Comparison of ENCODE assay signal across 19 mouse cellular contexts in genomic region chr2:92497112-92497511, GRCm38 (mm10). TPM values are rescaled to one million over a fixed set of nuclear protein-coding genes. Genes with fewer than 3 reads are reported as not detected.
A peak's percentile ranks its signal among the peaks of the same experiment; 100 is the strongest.
DNase-seq lines count a peak whose midpoint lies in the region; ATAC-seq and TF ChIP-seq lines count a peak whose summit lies in the region.
"Had no signal": no experiment of that assay in that cellular context is flagged by ENCODE, and none has a peak within 500 bp of the region (broad histone marks: within the 10 kb centered on the region; RNA-seq: fewer than 3 reads in every experiment).

No protein-coding gene starts in this region.

- no peak for ATAC-seq in forebrain, postnatal 0 days
- ATAC-seq in forebrain, embryonic 12.5 days (ENCODE audit: low FRiP score) = no peak
- no peak for ATAC-seq in hindbrain, postnatal 0 days
- ATAC-seq in midbrain, embryonic 16.5 days = no peak

- H3K9ac ChIP-seq in forebrain, postnatal 0 days = no peak overlapping the region
- H3K9ac ChIP-seq in forebrain, embryonic 12.5 days = no peak overlapping the region
- H3K9ac ChIP-seq in hindbrain, postnatal 0 days (replicated peaks; ENCODE audit: low read length) = no peak overlapping the region
- peak overlapping the region; percentile 45; the same call in 1 of the 2 replicates for H3K9ac ChIP-seq in midbrain, embryonic 16.5 days (ENCODE audit: low read depth, low read length)
- H3K9ac ChIP-seq: heart, embryonic 12.5 days had no signal

- TF ChIP-seq CTCF in forebrain, postnatal 0 days (IDR thresholded peaks at IDR 0.05; ENCODE audit: low read depth) = no peak
- no peak for TF ChIP-seq CTCF in hindbrain, postnatal 0 days (IDR thresholded peaks at IDR 0.05; ENCODE audit: low read depth)

- no peak overlapping the region for H3K4me3 ChIP-seq in forebrain, postnatal 0 days (ENCODE audit: low read depth, low read length)
- no peak overlapping the region for H3K4me3 ChIP-seq in forebrain, embryonic 12.5 days (replicated peaks)
- H3K4me3 ChIP-seq in hindbrain, postnatal 0 days (ENCODE audit: low read length) = no peak overlapping the region
- no peak overlapping the region for H3K4me3 ChIP-seq in midbrain, embryonic 16.5 days (ENCODE audit: low read depth, low read length)
- H3K4me3 ChIP-seq: gastrocnemius, adult 2 months; heart, embryonic 12.5 days; megakaryocyte, embryonic 14.5 days; myocyte had no signal

- H3K9me3 ChIP-seq in forebrain, postnatal 0 days (ENCODE audit: low read length) = no peaks in the 10 kb centered on the region
- no peaks in the 10 kb centered on the region for H3K9me3 ChIP-seq in forebrain, embryonic 12.5 days
- H3K9me3 ChIP-seq in hindbrain, postnatal 0 days (ENCODE audit: low read length) = no peaks in the 10 kb centered on the region
- H3K9me3 ChIP-seq in midbrain, embryonic 16.5 days (replicated peaks; ENCODE audit: control insufficient read depth, low read length, poor library complexity, severe bottlenecking) = no peaks in the 10 kb centered on the region
- H3K9me3 ChIP-seq: heart, embryonic 12.5 days; megakaryocyte, embryonic 14.5 days had no signal

- peaks cover 14% of the 10 kb centered on the region for H3K4me1 ChIP-seq in forebrain, postnatal 0 days (ENCODE audit: insufficient read depth)
- peaks cover 51% of the 10 kb centered on the region for H3K4me1 ChIP-seq in forebrain, embryonic 12.5 days
- peaks cover 13% of the 10 kb centered on the region for H3K4me1 ChIP-seq in hindbrain, postnatal 0 days (ENCODE audit: insufficient read depth, low read length)
- H3K4me1 ChIP-seq in midbrain, embryonic 16.5 days (ENCODE audit: control insufficient read depth, insufficient read depth, low read length) = peaks cover 49% of the 10 kb centered on the region

- no peak for DNase-seq in forebrain, postnatal 0 days
- peak; percentile 68 for DNase-seq in gonadal fat pad, adult 2 months (ENCODE audit: low read depth)
- no peak for DNase-seq in hindbrain, postnatal 0 days (ENCODE audit: low spot score)
- no peak for DNase-seq in kidney, postnatal 4 days
- no peak for DNase-seq in frontal cortex, postnatal 10 days (ENCODE audit: low spot score in 2 of 2)
- DNase-seq: adrenal gland, postnatal 14 days; cerebellum, adult 9-11 months; gastrocnemius, adult 2 months; kidney, adult 11 months; lung, adult 18-20 months; lung, postnatal 14 days; spleen, adult 18-20 months; thymus, adult 2 months had no signal

- 73% methylated on average over 5 of the region's 5 CpGs for WGBS in forebrain, postnatal 0 days
- WGBS in forebrain, embryonic 12.5 days = 64% methylated on average over 5 of the region's 5 CpGs
- 58% methylated on average over 5 of the region's 5 CpGs for WGBS in hindbrain, postnatal 0 days
- 64% methylated on average over 5 of the region's 5 CpGs for WGBS in midbrain, embryonic 16.5 days

- H3K27me3 ChIP-seq in forebrain, postnatal 0 days (ENCODE audit: insufficient read depth, low read length) = no peaks in the 10 kb centered on the region
- peaks cover 17% of the 10 kb centered on the region; the same call in 1 of the 2 replicates for H3K27me3 ChIP-seq in forebrain, embryonic 12.5 days
- H3K27me3 ChIP-seq in hindbrain, postnatal 0 days (ENCODE audit: insufficient read depth, low read length) = no peaks in the 10 kb centered on the region
- no peaks in the 10 kb centered on the region for H3K27me3 ChIP-seq in midbrain, embryonic 16.5 days (ENCODE audit: control insufficient read depth, insufficient read depth, low read depth, low read length)

- no peak overlapping the region for H3K4me2 ChIP-seq in forebrain, postnatal 0 days (ENCODE audit: low read depth)
- H3K4me2 ChIP-seq in forebrain, embryonic 12.5 days = no peak overlapping the region
- no peak overlapping the region for H3K4me2 ChIP-seq in hindbrain, postnatal 0 days (ENCODE audit: low read depth, low read length)
- H3K4me2 ChIP-seq in midbrain, embryonic 16.5 days (ENCODE audit: low read length) = no peak overlapping the region
- H3K4me2 ChIP-seq: heart, embryonic 12.5 days had no signal

- H3K27ac ChIP-seq in forebrain, postnatal 0 days (ENCODE audit: low read depth, low read length) = 0 out of 2 replicates have a peak overlapping the region, but pooled peaks have one; percentile 15
- no peak overlapping the region for H3K27ac ChIP-seq in forebrain, embryonic 12.5 days
- 0 out of 2 replicates have a peak overlapping the region, but pooled peaks have one; percentile 11 for H3K27ac ChIP-seq in hindbrain, postnatal 0 days
- H3K27ac ChIP-seq in midbrain, embryonic 16.5 days (ENCODE audit: low read length) = peak overlapping the region; percentile 66
- H3K27ac ChIP-seq: gastrocnemius, adult 2 months; kidney, postnatal 0 days had no signal

- no peaks in the 10 kb centered on the region for H3K36me3 ChIP-seq in forebrain, postnatal 0 days (ENCODE audit: insufficient read depth)
- H3K36me3 ChIP-seq in forebrain, embryonic 12.5 days (replicated peaks) = no peaks in the 10 kb centered on the region
- no peaks in the 10 kb centered on the region for H3K36me3 ChIP-seq in hindbrain, postnatal 0 days (ENCODE audit: insufficient read depth, low read length)
- H3K36me3 ChIP-seq in midbrain, embryonic 16.5 days (ENCODE audit: control insufficient read depth, insufficient read depth, low read length) = no peaks in the 10 kb centered on the region
- H3K36me3 ChIP-seq: heart, embryonic 12.5 days had no signal

RNA-seq across cellular contexts. Expression of gene Slc35c1, which starts 36.8 kb away (rescaled TPM):
- total RNA-seq in forebrain, postnatal 0 days (2014; rRNA removed) = 4.6 and 9.1 TPM in 2 replicates
- polyA plus RNA-seq in forebrain, postnatal 0 days (2015; fragmentation: Nextera tagmentation; extraction: Ambion mirVana) = 13.1 and 14.4 TPM in 2 replicates
- 9.5 and 10.0 TPM in 2 replicates for polyA plus RNA-seq in forebrain, embryonic 12.5 days (2016; fragmentation: Nextera tagmentation; extraction: Ambion mirVana)
- polyA plus RNA-seq in gonadal fat pad, adult 2 months (2012; rRNA removed) = 43.0 and 57.1 TPM in 2 replicates
- total RNA-seq in hindbrain, postnatal 0 days (2014; rRNA removed) = 11.0 and 12.7 TPM in 2 replicates
- polyA plus RNA-seq in hindbrain, postnatal 0 days (2015; fragmentation: Nextera tagmentation; extraction: Ambion mirVana) = 12.7 and 16.4 TPM in 2 replicates
- 16.1 and 17.9 TPM in 2 replicates for polyA plus RNA-seq in midbrain, embryonic 16.5 days (2015; fragmentation: Nextera tagmentation; extraction: Ambion mirVana)
